Mouse (Mus musculus) neural tube, embryonic 13.5 days (tissue): Measurements from ENCODE around the gene Aatk. TPM values are rescaled to one million over a fixed set of nuclear protein-coding genes. Genes with fewer than 3 reads are reported as not detected.

Experiments used
- ATAC-seq: fragments of 200-750 bp; cut with Nextera tagmentation; 2 replicates; pipeline ENCODE4 v1.8.0; 2017; ENCODE audit warnings: low read depth, mild to moderate bottlenecking, moderate TSS enrichment, moderate library complexity
- H3K27ac ChIP-seq: fragments of 300-500 bp; sonication (generic); replicated peaks from 2 replicates; pipeline ENCODE4 v1.5.1; 2015; ENCODE audit warnings: moderate library complexity, mild to moderate bottlenecking, inconsistent platforms
- H3K27me3 ChIP-seq: fragments of 300-500 bp; sonication (generic); 2 replicates; pipeline ENCODE4 v1.6.1; 2015; ENCODE audit warnings: mild to moderate bottlenecking, inconsistent platforms
- H3K36me3 ChIP-seq: fragments of 300-500 bp; sonication (generic); 2 replicates; pipeline ENCODE4 v1.6.1; 2015; ENCODE audit warnings: mild to moderate bottlenecking, inconsistent platforms
- H3K4me1 ChIP-seq: fragments of 300-500 bp; sonication (generic); replicated peaks from 2 replicates; pipeline ENCODE4 v1.6.1; 2015; ENCODE audit warnings: inconsistent platforms
- H3K4me2 ChIP-seq: fragments of 300-500 bp; sonication (generic); 2 replicates; pipeline ENCODE4 v1.6.1; 2015; ENCODE audit warnings: inconsistent platforms, mild to moderate bottlenecking, moderate library complexity
- H3K4me3 ChIP-seq: fragments of 300-500 bp; sonication (generic); 2 replicates; pipeline ENCODE4 v1.5.1; 2015; ENCODE audit warnings: mild to moderate bottlenecking, inconsistent platforms
- H3K9ac ChIP-seq: fragments of 300-500 bp; sonication (generic); 2 replicates; pipeline ENCODE4 v1.6.1; 2015; ENCODE audit warnings: moderate library complexity, mild to moderate bottlenecking, inconsistent platforms
- H3K9me3 ChIP-seq: fragments of 300-500 bp; sonication (generic); 2 replicates; pipeline ENCODE4 v1.6.1; 2016; ENCODE audit warnings: inconsistent platforms
- WGBS: fragments of 180-500 bp; shearing (Covaris S2); methylation state at CpG from one replicate; pipeline ENCODE4 v1.1.7; 2015; 5-methylcytosine and 5-hydroxymethylcytosine counted together
- polyA plus RNA-seq: library from polyadenylated mRNA; unstranded; fragments of >200 nt; fragmentation: Nextera tagmentation; extraction: Ambion mirVana; gene quantifications from 2 replicates; pipeline ENCODE4 v1.2.1, GENCODE M21; 2015

Gene Aatk
- polyA plus RNA-seq, 1 experiment from 2014 or later, result 34.2 TPM

- no peaks in the 10 kb centered on the region for H3K9me3 ChIP-seq
- under 1% methylated on average over 22 of the region's 23 CpGs for WGBS
- peaks cover 63% of the 10 kb centered on the region for H3K4me1 ChIP-seq
- peak overlapping the region; percentile 69 for H3K4me3 ChIP-seq
- H3K36me3 ChIP-seq, result no peaks in the 10 kb centered on the region
- peak; percentile 34 for ATAC-seq
- peak overlapping the region; percentile 83 for H3K4me2 ChIP-seq
- peak overlapping the region; percentile 89 for H3K9ac ChIP-seq
- H3K27ac ChIP-seq, result peak overlapping the region; percentile 90
- peaks cover 25% of the 10 kb centered on the region for H3K27me3 ChIP-seq
These were observed 1.2 kb upstream of the Aatk start for GRCm38 (mm10) chr11:120048252-120048556.

- Histone ChIP-seq H3K9me3 (no peaks in the 10 kb centered on the region), H3K9ac (peak overlapping the region; percentile 89), H3K27me3 (peaks cover 25% of the 10 kb centered on the region), H3K36me3 (no peaks in the 10 kb centered on the region), H3K4me1 (peaks cover 64% of the 10 kb centered on the region), H3K4me2 (peak overlapping the region; percentile 83), H3K4me3 (peak overlapping the region; percentile 69), H3K27ac (peak overlapping the region; percentile 90)
- peak; percentile 28 for ATAC-seq
- WGBS, result 8% methylated on average over 23 of the region's 23 CpGs
These were observed 724 bp upstream of the Aatk start for GRCm38 (mm10) chr11:120047531-120048251.

- peak overlapping the region; percentile 89 for H3K9ac ChIP-seq
- peak overlapping the region; percentile 90 for H3K27ac ChIP-seq
- peak; percentile 24; the same call in 1 of the 2 replicates for ATAC-seq
- H3K9me3 ChIP-seq, result no peaks in the 10 kb centered on the region
- H3K27me3 ChIP-seq, result peaks cover 25% of the 10 kb centered on the region
- peak overlapping the region; percentile 83 for H3K4me2 ChIP-seq
- no peaks in the 10 kb centered on the region for H3K36me3 ChIP-seq
- peak overlapping the region; percentile 69 for H3K4me3 ChIP-seq
- 40% methylated on average over 11 of the region's 11 CpGs for WGBS
- H3K4me1 ChIP-seq, result peaks cover 69% of the 10 kb centered on the region
These were observed 971 bp downstream of the Aatk start for GRCm38 (mm10) chr11:120045839-120046552.

- ATAC-seq, result no peak
- Histone ChIP-seq H3K27me3 (peaks cover 22% of the 10 kb centered on the region), H3K4me3 (peak overlapping the region; percentile 69), H3K4me2 (peak overlapping the region; percentile 83), H3K9ac (peak overlapping the region; percentile 89), H3K27ac (peak overlapping the region; percentile 90), H3K4me1 (peaks cover 73% of the 10 kb centered on the region), H3K9me3 (no peaks in the 10 kb centered on the region), H3K36me3 (no peaks in the 10 kb centered on the region)
- WGBS, result 55% methylated on average over 4 of the region's 4 CpGs
These were observed 1.6 kb downstream of the Aatk start for GRCm38 (mm10) chr11:120045341-120045740.

DNA sequence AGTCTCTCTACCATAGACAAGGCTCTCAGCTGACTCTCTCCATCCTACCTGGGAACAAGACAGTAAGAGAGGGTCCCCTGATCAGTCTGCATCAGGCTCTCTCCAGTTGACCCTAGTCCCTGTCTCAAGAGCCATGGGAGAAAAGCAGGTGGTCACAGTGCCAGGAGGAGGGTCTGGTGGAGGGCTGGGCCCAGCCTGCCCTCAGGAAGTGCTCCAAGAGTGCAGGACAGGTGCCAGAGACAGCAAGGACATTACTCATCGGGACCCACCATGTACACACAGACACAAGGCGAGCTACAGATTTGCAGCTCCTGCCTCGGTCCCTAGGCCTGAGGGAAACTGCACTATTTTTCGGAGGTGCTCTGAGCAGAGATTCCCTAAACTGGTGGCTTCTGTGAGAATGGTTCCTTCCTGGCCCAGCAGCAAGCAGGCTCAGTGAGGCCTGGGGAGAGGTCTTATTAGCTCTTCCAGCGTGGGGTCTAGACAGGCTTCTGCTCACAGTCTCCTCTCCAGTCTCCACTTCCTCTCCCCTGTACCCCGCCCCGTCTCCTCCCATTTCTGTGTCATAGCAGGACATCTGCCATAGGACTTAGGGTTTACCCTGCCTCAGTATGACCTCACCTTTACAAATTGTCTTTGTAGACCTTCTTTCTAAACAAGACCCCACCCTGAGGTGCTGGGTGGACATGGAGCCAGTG lies 4.7 kb downstream of the Aatk start:
- Histone ChIP-seq H3K36me3 (no peaks in the 10 kb centered on the region), H3K9me3 (no peaks in the 10 kb centered on the region), H3K27ac (peak overlapping the region; percentile 46), H3K9ac (peak overlapping the region; percentile 39; the same call in 1 of the 2 replicates), H3K4me1 (peaks cover 66% of the 10 kb centered on the region), H3K4me3 (no peak overlapping the region), H3K27me3 (peaks cover 4% of the 10 kb centered on the region; the same call in 1 of the 2 replicates), H3K4me2 (no peak overlapping the region)
- no peak for ATAC-seq
- 81% methylated on average over 7 of the region's 7 CpGs for whole genome bisulfite sequencing

- no peak overlapping the region for H3K4me3 ChIP-seq
- peaks cover 60% of the 10 kb centered on the region for H3K4me1 ChIP-seq
- WGBS, result 69% methylated on average over 13 of the region's 13 CpGs
- peak overlapping the region; percentile 46 for H3K27ac ChIP-seq
- H3K4me2 ChIP-seq, result no peak overlapping the region
- no peaks in the 10 kb centered on the region for H3K9me3 ChIP-seq
- no peaks in the 10 kb centered on the region for H3K36me3 ChIP-seq
- H3K9ac ChIP-seq, result 0 out of 2 replicates have a peak overlapping the region, but pooled peaks have one; percentile 39
- ATAC-seq, result no peak
- peaks cover 3% of the 10 kb centered on the region; the same call in 1 of the 2 replicates for H3K27me3 ChIP-seq
These were observed 5.5 kb downstream of the Aatk start for GRCm38 (mm10) chr11:120041191-120042123.

- Histone ChIP-seq H3K27ac (no peak overlapping the region), H3K9me3 (no peaks in the 10 kb centered on the region), H3K27me3 (no peaks in the 10 kb centered on the region), H3K36me3 (no peaks in the 10 kb centered on the region), H3K4me2 (no peak overlapping the region), H3K4me1 (peaks cover 50% of the 10 kb centered on the region), H3K9ac (no peak overlapping the region), H3K4me3 (no peak overlapping the region)
- 75% methylated on average over 8 of the region's 8 CpGs for WGBS
- no peak for ATAC-seq
These were observed 6.5 kb downstream of the Aatk start for GRCm38 (mm10) chr11:120040440-120040839.

DNA sequence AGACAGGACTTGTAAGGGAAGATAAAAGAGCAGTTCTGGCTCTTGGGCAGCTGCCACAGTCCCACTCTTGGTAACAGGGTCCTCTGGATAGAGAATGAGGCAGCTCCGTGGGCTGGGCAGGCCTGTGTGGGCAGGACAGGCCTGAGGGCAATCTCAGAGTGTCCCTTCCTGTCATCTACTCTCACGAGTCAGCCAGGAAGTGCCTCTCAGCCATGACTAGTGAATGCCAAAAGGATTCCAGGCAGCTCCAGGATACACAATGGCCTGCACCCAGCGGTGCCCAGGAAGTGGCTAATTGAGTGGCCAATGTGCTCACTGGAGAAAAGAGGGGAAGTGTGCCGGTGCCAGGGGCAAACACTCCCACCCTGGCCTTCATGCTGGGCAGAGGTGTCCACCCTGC lies 7.4 kb downstream of the Aatk start:
- H3K36me3 ChIP-seq, result no peaks in the 10 kb centered on the region
- WGBS, result 36% methylated on average over 4 of the region's 4 CpGs
- H3K27ac ChIP-seq, result peak overlapping the region; percentile 9; the same call in 1 of the 2 replicates
- H3K27me3 ChIP-seq, result no peaks in the 10 kb centered on the region
- no peaks in the 10 kb centered on the region for H3K9me3 ChIP-seq
- ATAC-seq, result no peak
- peaks cover 41% of the 10 kb centered on the region for H3K4me1 ChIP-seq
- peak overlapping the region; percentile 26; the same call in 1 of the 2 replicates for H3K9ac ChIP-seq
- H3K4me3 ChIP-seq, result no peak overlapping the region
- H3K4me2 ChIP-seq, result no peak overlapping the region

DNA sequence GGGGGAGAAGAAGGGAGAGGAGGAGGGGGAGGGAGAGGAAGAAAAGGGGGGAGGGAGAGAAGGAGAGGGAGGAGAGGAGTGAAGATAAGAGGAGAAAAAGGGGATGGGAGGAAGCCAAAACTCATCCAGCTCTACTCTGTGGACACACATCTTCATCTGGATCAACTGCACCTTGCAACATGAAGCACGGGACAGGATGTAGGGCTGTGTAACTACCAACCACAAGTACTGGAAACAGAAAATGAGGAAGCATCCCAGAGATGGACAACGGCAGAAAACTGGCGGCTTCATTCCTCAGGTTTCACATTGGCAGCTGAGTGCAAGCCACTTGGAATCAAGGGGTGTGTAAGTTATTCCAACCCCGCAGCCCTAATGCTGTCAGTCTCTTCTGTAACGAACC lies 12.2 kb downstream of the Aatk start:
- H3K4me1 ChIP-seq, result peaks cover 11% of the 10 kb centered on the region
- H3K9ac ChIP-seq, result no peak overlapping the region
- no peaks in the 10 kb centered on the region for H3K27me3 ChIP-seq
- no peak overlapping the region for H3K4me2 ChIP-seq
- 83% methylated on average over 5 of the region's 5 CpGs for WGBS
- ATAC-seq, result no peak
- H3K36me3 ChIP-seq, result no peaks in the 10 kb centered on the region
- no peak overlapping the region for H3K4me3 ChIP-seq
- no peak overlapping the region for H3K27ac ChIP-seq
- no peaks in the 10 kb centered on the region for H3K9me3 ChIP-seq

DNA sequence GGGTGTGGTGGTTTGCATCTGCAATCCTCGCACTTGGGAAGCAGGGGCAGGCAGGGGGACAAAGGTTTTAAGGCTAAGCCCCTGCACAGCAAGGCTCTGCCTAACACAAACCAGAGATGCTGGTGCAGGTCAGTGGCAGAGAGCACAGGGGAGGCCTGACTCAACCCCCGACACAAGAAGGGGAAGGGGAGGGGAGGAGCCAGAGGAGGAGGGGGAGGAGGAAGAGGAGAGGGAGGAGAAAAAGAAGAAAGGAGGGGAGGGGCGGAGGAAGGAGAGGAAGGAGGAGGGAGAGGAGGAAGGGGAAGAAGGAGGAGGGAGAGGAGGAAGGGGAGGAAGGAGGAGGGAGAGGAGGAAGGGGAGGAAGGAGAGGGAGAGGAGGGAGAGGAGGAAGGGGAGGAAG lies 12.7 kb downstream of the Aatk start:
- Histone ChIP-seq H3K4me2 (no peak overlapping the region), H3K4me1 (peaks cover 6% of the 10 kb centered on the region), H3K9me3 (no peaks in the 10 kb centered on the region), H3K9ac (no peak overlapping the region), H3K36me3 (no peaks in the 10 kb centered on the region), H3K27me3 (no peaks in the 10 kb centered on the region), H3K27ac (no peak overlapping the region), H3K4me3 (no peak overlapping the region)
- WGBS, result 40% methylated on average over 3 of the region's 3 CpGs
- no peak for ATAC-seq

DNA sequence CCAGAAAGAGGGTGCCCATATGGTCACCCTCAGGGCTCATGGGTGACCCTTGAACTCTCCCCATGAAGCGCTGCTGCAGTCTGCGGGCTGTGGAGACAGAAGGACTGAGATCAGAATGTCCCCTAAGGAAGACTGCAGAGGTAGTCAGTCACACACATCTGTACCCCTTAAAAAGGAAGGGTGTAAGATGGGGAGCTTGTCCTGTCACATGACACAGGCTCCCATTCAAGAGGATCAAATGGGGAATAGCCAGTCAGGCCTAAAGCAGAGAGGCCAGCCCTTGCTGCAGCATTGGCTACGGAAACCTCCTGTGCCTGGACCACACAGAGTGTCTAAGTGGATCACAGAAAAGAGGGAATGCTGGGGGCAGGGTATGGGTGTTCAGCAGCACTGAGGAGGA lies 13.5 kb downstream of the Aatk start:
- H3K9ac ChIP-seq, result 0 out of 2 replicates have a peak overlapping the region, but pooled peaks have one; percentile 38
- no peaks in the 10 kb centered on the region for H3K9me3 ChIP-seq
- H3K4me3 ChIP-seq, result no peak overlapping the region
- ATAC-seq, result no peak
- H3K27me3 ChIP-seq, result no peaks in the 10 kb centered on the region
- 75% methylated on average over 3 of the region's 3 CpGs for WGBS
- H3K27ac ChIP-seq, result no peak overlapping the region
- H3K4me1 ChIP-seq, result 0 out of 2 replicates have a peak, but pooled peaks cover 6% of the 10 kb centered on the region
- H3K36me3 ChIP-seq, result no peaks in the 10 kb centered on the region
- no peak overlapping the region for H3K4me2 ChIP-seq
